Mouse (Mus musculus) cerebellum, adult 2 months (tissue): Measurements from ENCODE around the gene 9130213A22Rik. TPM values are rescaled to one million over a fixed set of nuclear protein-coding genes. Genes with fewer than 3 reads are reported as not detected.

Experiments used
- DNase-seq, 2 experiments: peaks; one replicate each; pipeline ENCODE4 v3.0.0; 2021
- H3K27ac ChIP-seq: fragments of 200-500 bp; 2 replicates; pipeline ENCODE4 v1.5.1; 2012; ENCODE audit warnings: low read length, control low read depth, inconsistent platforms; ENCODE audit not compliant: insufficient read depth
- H3K27me3 ChIP-seq: fragments of 200-500 bp; 2 replicates; pipeline ENCODE4 v1.6.1; 2012; ENCODE audit warnings: inconsistent platforms, mild to moderate bottlenecking, low read length, moderate library complexity; ENCODE audit not compliant: control insufficient read depth, insufficient read depth
- H3K4me1 ChIP-seq: fragments of 200-500 bp; 2 replicates; pipeline ENCODE4 v1.6.1; 2011; ENCODE audit warnings: low read length; ENCODE audit not compliant: control insufficient read depth, insufficient read depth
- H3K4me3 ChIP-seq: fragments of 200-500 bp; replicated peaks from 2 replicates; pipeline ENCODE3; 2011; ENCODE audit warnings: mild to moderate bottlenecking, low read depth, low read length, control low read depth; ENCODE audit not compliant: insufficient read depth
- CTCF ChIP-seq: fragments of 200-500 bp; IDR thresholded peaks from 2 replicates; pipeline ENCODE4 v1.5.1; 2011; ENCODE audit warnings: low read depth, mild to moderate bottlenecking, control low read depth, low read length, moderate library complexity, borderline replicate concordance; ENCODE audit not compliant: insufficient read depth
- POLR2A ChIP-seq: fragments of 200-500 bp; IDR thresholded peaks from 2 replicates; pipeline ENCODE4 v1.6.1; 2011; ENCODE audit warnings: low read length, control low read depth, borderline replicate concordance; ENCODE audit not compliant: insufficient read depth
- WGBS: fragments of 180-500 bp; shearing (Covaris S2); methylation state at CpG from one replicate; pipeline ENCODE4 v1.1.7; 2018; 5-methylcytosine and 5-hydroxymethylcytosine counted together
- polyA plus RNA-seq: library from polyadenylated mRNA; depleted of rRNA; stranded (reverse); fragments of >200 nt; gene quantifications from 2 replicates; pipeline ENCODE4 v1.2.3, GENCODE M21; 2012; rRNA removed

The 9130213A22Rik gene
- polyA plus RNA-seq, 1 experiment, result 1.3 TPM

GRCm38 (mm10) chr11:69071262-69071661 lies 51.1 kb downstream of the 9130213A22Rik start:
- TF ChIP-seq POLR2A (no peak), CTCF (no peak)
- DNase-seq, result no peak
- peak overlapping the region; percentile 76 for H3K27ac ChIP-seq
- peak overlapping the region; percentile 69 for H3K4me3 ChIP-seq
- no peaks in the 10 kb centered on the region for H3K27me3 ChIP-seq
- no peaks in the 10 kb centered on the region; the same call in 1 of the 2 replicates for H3K4me1 ChIP-seq
- 15% methylated on average over 9 of the region's 9 CpGs for WGBS

DNA sequence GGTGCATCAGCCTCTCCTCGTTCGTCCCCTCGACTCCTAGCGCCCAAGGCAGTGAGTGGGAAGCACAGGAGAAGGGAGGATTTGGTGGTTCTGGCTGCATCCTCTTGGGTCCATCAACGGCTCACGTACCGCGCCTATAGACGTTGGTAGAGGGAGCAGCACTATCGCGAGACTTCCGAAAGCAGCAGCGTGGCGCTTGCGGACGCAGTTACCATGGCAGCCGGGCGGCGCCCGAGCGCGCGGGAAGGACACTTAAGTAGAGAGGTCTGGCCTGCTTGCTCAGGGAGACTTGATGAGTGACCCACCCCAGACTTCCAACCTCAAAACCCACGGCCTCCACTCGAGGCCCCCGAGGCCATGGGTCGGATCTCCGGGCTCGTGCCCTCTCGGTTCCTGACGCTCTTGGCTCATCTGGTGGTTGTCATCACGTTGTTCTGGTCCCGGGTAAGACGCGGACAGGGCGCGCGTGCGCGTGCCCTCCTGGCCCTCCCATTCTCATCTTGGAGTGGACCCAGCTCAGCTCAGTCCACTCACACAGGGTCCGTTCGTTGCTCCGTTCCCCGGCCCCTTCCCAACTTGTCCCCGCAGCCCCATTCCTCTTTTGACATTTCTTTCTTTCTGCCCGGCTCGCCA lies 51.7 kb downstream of the 9130213A22Rik start, which contains the start of gene Tmem107:
Tmem107 (plus strand) TSS at position 217 of the 633 bp plus-strand sequence.
- H3K27ac ChIP-seq, result peak within 1 kb of the TSS; percentile 76
- peak within 1 kb of the TSS; percentile 69 for H3K4me3 ChIP-seq
- under 1% methylated on average over 47 of the region's 47 CpGs for WGBS
- no peaks in the 10 kb centered on the region; the same call in 1 of the 2 replicates for H3K4me1 ChIP-seq
- peak; percentile 95 to 96 for DNase-seq
- no peaks in the 10 kb centered on the region for H3K27me3 ChIP-seq
- no peak for TF ChIP-seq CTCF
- peak; percentile 96 for TF ChIP-seq POLR2A

- TF ChIP-seq CTCF (no peak), POLR2A (no peak)
- Histone ChIP-seq H3K4me1 (no peaks in the 10 kb centered on the region; the same call in 1 of the 2 replicates), H3K4me3 (peak overlapping the region; percentile 69), H3K27ac (peak overlapping the region; percentile 56), H3K27me3 (no peaks in the 10 kb centered on the region)
- under 1% methylated on average over 13 of the region's 13 CpGs for WGBS
- DNase-seq, result no peak
Observed at GRCm38 (mm10) chr11:69070093-69070492, 52.3 kb downstream of the 9130213A22Rik start.

Other genes starting within 250 kb of the 9130213A22Rik start
- 0.05 TPM in 1 of 2 replicates, not detected in the other for gene Rnf222, start 234.0 kb downstream of the 9130213A22Rik start, polyA plus RNA-seq
- gene Rpl26, start 221.0 kb downstream of the 9130213A22Rik start, polyA plus RNA-seq, result 1,554 and 1,707 TPM in 2 replicates
- gene Odf4, start 195.5 kb downstream of the 9130213A22Rik start, polyA plus RNA-seq, result 1.0 and 1.1 TPM in 2 replicates
- gene Arhgef15, start 165.1 kb downstream of the 9130213A22Rik start, polyA plus RNA-seq, result 33.0 and 34.7 TPM in 2 replicates
- 11.5 and 12.1 TPM in 2 replicates for gene Slc25a35, start 154.5 kb downstream of the 9130213A22Rik start, polyA plus RNA-seq
- gene Rangrf, start 147.4 kb downstream of the 9130213A22Rik start, polyA plus RNA-seq, result 54.4 and 55.5 TPM in 2 replicates
- 23.1 and 23.2 TPM in 2 replicates for gene Pfas, start 114.1 kb downstream of the 9130213A22Rik start, polyA plus RNA-seq
- gene Ctc1, start 106.7 kb downstream of the 9130213A22Rik start, polyA plus RNA-seq, result 44.1 and 46.3 TPM in 2 replicates
- 0.51 and 0.55 TPM in 2 replicates for gene Aurkb, start 76.9 kb downstream of the 9130213A22Rik start, polyA plus RNA-seq
- 34.9 and 36.7 TPM in 2 replicates for gene Borcs6, start 62.9 kb downstream of the 9130213A22Rik start, polyA plus RNA-seq
- 13.4 and 15.8 TPM in 2 replicates for gene Tmem107, start 51.8 kb downstream of the 9130213A22Rik start, polyA plus RNA-seq
- gene Vamp2, start 34.1 kb downstream of the 9130213A22Rik start, polyA plus RNA-seq, result 672 and 700 TPM in 2 replicates
- gene Per1, start 27.4 kb downstream of the 9130213A22Rik start, polyA plus RNA-seq, result 34.4 and 37.2 TPM in 2 replicates
- 0.44 and 0.59 TPM in 2 replicates for gene Hes7, start 2.2 kb downstream of the 9130213A22Rik start, polyA plus RNA-seq
- 10.8 and 16.0 TPM in 2 replicates for gene Aloxe3, start 3.3 kb upstream of the 9130213A22Rik start, polyA plus RNA-seq
- gene Alox12b, start 34.4 kb upstream of the 9130213A22Rik start, polyA plus RNA-seq, result 0.59 and 0.60 TPM in 2 replicates
- gene Alox8, start 75.3 kb upstream of the 9130213A22Rik start, polyA plus RNA-seq, result 5.2 and 5.5 TPM in 2 replicates
- gene Gucy2e, start 114.4 kb upstream of the 9130213A22Rik start, polyA plus RNA-seq, result 1.4 and 1.8 TPM in 2 replicates
- 22.0 and 23.0 TPM in 2 replicates for gene Cntrob, start 201.2 kb upstream of the 9130213A22Rik start, polyA plus RNA-seq
- gene Trappc1, start 201.4 kb upstream of the 9130213A22Rik start, polyA plus RNA-seq, result 81.4 and 83.6 TPM in 2 replicates
- gene Kcnab3, start 203.7 kb upstream of the 9130213A22Rik start, polyA plus RNA-seq, result 93.6 and 117 TPM in 2 replicates
- 130 and 135 TPM in 2 replicates for gene Rnf227, start 217.9 kb upstream of the 9130213A22Rik start, polyA plus RNA-seq
- 111 and 115 TPM in 2 replicates for gene Chd3, start 246.8 kb upstream of the 9130213A22Rik start, polyA plus RNA-seq